26 mouse cellular contexts compared by ENCODE assay signal in genomic region chr1:45679964-45680709, GRCm38 (mm10).
A peak's percentile ranks its signal among the peaks of the same experiment; 100 is the strongest.
DNase-seq lines count a peak whose midpoint lies in the region; ATAC-seq and TF ChIP-seq lines count a peak whose summit lies in the region.
"Had no signal": no experiment of that assay in that cellular context is flagged by ENCODE, and none has a peak within 500 bp of the region (broad histone marks: within the 10 kb centered on the region; RNA-seq: fewer than 3 reads in every experiment).

No protein-coding gene starts in this region.

- DNase-seq in kidney, postnatal 25 days, result no peak
- peak; percentile 55 for DNase-seq in lung, embryonic 14.5 days
- no peak for DNase-seq in lung, postnatal 25 days (ENCODE audit: low spot score)
- DNase-seq in liver, postnatal 0 days, result no peak
- no peak for DNase-seq in adrenal gland, postnatal 25 days
- DNase-seq: adrenal gland, postnatal 36 days; cerebellum, adult 2 months; cerebellum, postnatal 14 days; gastrocnemius, postnatal 10 days; heart, postnatal 10 days; kidney, postnatal 10 days; lung, postnatal 36 days; spleen, adult 18-20 months had no signal

- H3K4me1 ChIP-seq in kidney, embryonic 14.5 days (ENCODE audit: control insufficient read depth, insufficient read depth, low read length), result no peaks in the 10 kb centered on the region
- H3K4me1 ChIP-seq in lung, embryonic 14.5 days (ENCODE audit: insufficient read depth), result no peaks in the 10 kb centered on the region
- H3K4me1 ChIP-seq in intestine, embryonic 16.5 days (ENCODE audit: control insufficient read depth, insufficient read depth, low read length), result no peaks in the 10 kb centered on the region
- no peaks in the 10 kb centered on the region for H3K4me1 ChIP-seq in stomach, embryonic 15.5 days
- no peaks in the 10 kb centered on the region for H3K4me1 ChIP-seq in liver, postnatal 0 days (ENCODE audit: insufficient read depth)
- H3K4me1 ChIP-seq: embryonic facial prominence, embryonic 12.5 days; forebrain, embryonic 12.5 days; heart, embryonic 13.5 days; liver, embryonic 15.5 days had no signal

- H3K9me3 ChIP-seq in kidney, embryonic 14.5 days (ENCODE audit: control insufficient read depth, low read length), result no peaks in the 10 kb centered on the region
- H3K9me3 ChIP-seq in lung, embryonic 14.5 days (ENCODE audit: low read depth, low read length), result no peaks in the 10 kb centered on the region
- no peaks in the 10 kb centered on the region for H3K9me3 ChIP-seq in intestine, embryonic 16.5 days (ENCODE audit: control insufficient read depth, low read length)
- H3K9me3 ChIP-seq in stomach, embryonic 15.5 days, result no peaks in the 10 kb centered on the region
- no peaks in the 10 kb centered on the region for H3K9me3 ChIP-seq in liver, postnatal 0 days (ENCODE audit: low read length)
- H3K9me3 ChIP-seq: embryonic facial prominence, embryonic 12.5 days; forebrain, embryonic 12.5 days; heart, embryonic 13.5 days; liver, embryonic 15.5 days had no signal

- no peak overlapping the region; the same call in 1 of the 2 replicates for H3K27ac ChIP-seq in kidney, embryonic 14.5 days (ENCODE audit: low read depth, low read length)
- peak overlapping the region; percentile 6; the same call in 1 of the 2 replicates for H3K27ac ChIP-seq in lung, embryonic 14.5 days (ENCODE audit: low read depth)
- H3K27ac ChIP-seq in intestine, embryonic 16.5 days (ENCODE audit: low read length), result peak overlapping the region; percentile 19; the same call in 1 of the 2 replicates
- peak overlapping the region; percentile 59; the same call in 1 of the 2 replicates for H3K27ac ChIP-seq in stomach, embryonic 15.5 days
- no peak overlapping the region for H3K27ac ChIP-seq in liver, postnatal 0 days (ENCODE audit: low read depth)
- H3K27ac ChIP-seq: embryonic facial prominence, embryonic 12.5 days; forebrain, embryonic 12.5 days; heart, embryonic 13.5 days; hindbrain, embryonic 14.5 days; layer of hippocampus, adult 2 months; liver, embryonic 15.5 days had no signal

- TF ChIP-seq EP300 in liver, postnatal 0 days (IDR thresholded peaks at IDR 0.05; ENCODE audit: low read depth), result no peak

- H3K36me3 ChIP-seq in kidney, embryonic 14.5 days (ENCODE audit: control insufficient read depth, insufficient read depth, low read length), result no peaks in the 10 kb centered on the region
- no peaks in the 10 kb centered on the region for H3K36me3 ChIP-seq in lung, embryonic 14.5 days (ENCODE audit: insufficient read depth)
- no peaks in the 10 kb centered on the region for H3K36me3 ChIP-seq in intestine, embryonic 16.5 days (ENCODE audit: control insufficient read depth, insufficient read depth, low read length)
- H3K36me3 ChIP-seq in stomach, embryonic 15.5 days, result no peaks in the 10 kb centered on the region
- no peaks in the 10 kb centered on the region for H3K36me3 ChIP-seq in liver, postnatal 0 days (replicated peaks; ENCODE audit: insufficient read depth, low read length)
- H3K36me3 ChIP-seq: embryonic facial prominence, embryonic 12.5 days; forebrain, embryonic 12.5 days; heart, embryonic 13.5 days; liver, embryonic 15.5 days had no signal

- 39% methylated on average over 8 of the region's 8 CpGs for WGBS in kidney, embryonic 14.5 days
- WGBS in lung, embryonic 14.5 days, result 42% methylated on average over 8 of the region's 8 CpGs
- WGBS in intestine, embryonic 16.5 days, result 62% methylated on average over 8 of the region's 8 CpGs
- 57% methylated on average over 8 of the region's 8 CpGs for WGBS in stomach, embryonic 15.5 days
- WGBS in liver, postnatal 0 days (ENCODE audit: insufficient replicate concordance), result 78% methylated on average over 8 of the region's 8 CpGs

- peak; percentile 91 for ATAC-seq in kidney, embryonic 14.5 days (ENCODE audit: low FRiP score, low TSS enrichment)
- ATAC-seq in lung, embryonic 14.5 days (ENCODE audit: insufficient read depth), result peak; percentile 58
- 0 out of 2 replicates have a peak, but pooled peaks have one; percentile 38 for ATAC-seq in intestine, embryonic 16.5 days
- no peak for ATAC-seq in stomach, embryonic 15.5 days (ENCODE audit: insufficient read depth, low FRiP score, low read depth)
- no peak for ATAC-seq in liver, postnatal 0 days
- ATAC-seq: CD4-positive, CD25-positive, alpha-beta regulatory T cell, adult 4 months; inflammation-experienced regulatory T-cells, adult 6 months; midbrain, embryonic 16.5 days had no signal

- H3K4me3 ChIP-seq in kidney, embryonic 14.5 days (ENCODE audit: low read length), result no peak overlapping the region
- H3K4me3 ChIP-seq in lung, embryonic 14.5 days (ENCODE audit: low read depth, low read length), result no peak overlapping the region
- H3K4me3 ChIP-seq in intestine, embryonic 16.5 days (ENCODE audit: low read length), result no peak overlapping the region
- no peak overlapping the region for H3K4me3 ChIP-seq in stomach, embryonic 15.5 days (replicated peaks)
- H3K4me3 ChIP-seq in liver, postnatal 0 days (ENCODE audit: low read depth, low read length), result no peak overlapping the region
- H3K4me3 ChIP-seq: embryonic facial prominence, embryonic 12.5 days; forebrain, embryonic 12.5 days; heart, embryonic 13.5 days; layer of hippocampus, adult 2 months; liver, embryonic 15.5 days had no signal

- H3K9ac ChIP-seq in kidney, embryonic 14.5 days (ENCODE audit: low read depth, low read length), result no peak overlapping the region
- no peak overlapping the region for H3K9ac ChIP-seq in lung, embryonic 14.5 days
- H3K9ac ChIP-seq in intestine, embryonic 16.5 days (ENCODE audit: low read depth, low read length), result no peak overlapping the region
- no peak overlapping the region for H3K9ac ChIP-seq in stomach, embryonic 15.5 days
- H3K9ac ChIP-seq in liver, postnatal 0 days (replicated peaks), result no peak overlapping the region
- H3K9ac ChIP-seq: embryonic facial prominence, embryonic 12.5 days; forebrain, embryonic 12.5 days; heart, embryonic 13.5 days; hindbrain, embryonic 14.5 days; liver, embryonic 15.5 days had no signal

- H3K27me3 ChIP-seq in kidney, embryonic 14.5 days (ENCODE audit: control insufficient read depth, insufficient read depth, low read length), result no peaks in the 10 kb centered on the region
- H3K27me3 ChIP-seq in lung, embryonic 14.5 days (ENCODE audit: insufficient read depth, low read length), result no peaks in the 10 kb centered on the region
- no peaks in the 10 kb centered on the region for H3K27me3 ChIP-seq in intestine, embryonic 16.5 days (replicated peaks; ENCODE audit: control insufficient read depth, insufficient read depth, low read length)
- no peaks in the 10 kb centered on the region for H3K27me3 ChIP-seq in stomach, embryonic 15.5 days (replicated peaks)
- H3K27me3 ChIP-seq in liver, postnatal 0 days (ENCODE audit: insufficient read depth, low read length), result no peaks in the 10 kb centered on the region
- H3K27me3 ChIP-seq: embryonic facial prominence, embryonic 12.5 days; forebrain, embryonic 12.5 days; heart, embryonic 13.5 days; liver, embryonic 15.5 days had no signal

- H3K4me2 ChIP-seq in kidney, embryonic 14.5 days (replicated peaks; ENCODE audit: low read depth, low read length), result no peak overlapping the region
- H3K4me2 ChIP-seq in lung, embryonic 14.5 days, result no peak overlapping the region
- H3K4me2 ChIP-seq in intestine, embryonic 16.5 days (ENCODE audit: low read depth, low read length), result no peak overlapping the region
- H3K4me2 ChIP-seq in stomach, embryonic 15.5 days, result no peak overlapping the region
- no peak overlapping the region for H3K4me2 ChIP-seq in liver, postnatal 0 days (ENCODE audit: low read depth, low read length)
- H3K4me2 ChIP-seq: embryonic facial prominence, embryonic 12.5 days; forebrain, embryonic 12.5 days; heart, embryonic 13.5 days; hindbrain, embryonic 14.5 days; liver, embryonic 15.5 days; midbrain, embryonic 11.5 days had no signal

- no peak for TF ChIP-seq CTCF in lung, embryonic 14.5 days (IDR thresholded peaks at IDR 0.05; ENCODE audit: low read depth)
- no peak for TF ChIP-seq CTCF in liver, postnatal 0 days (IDR thresholded peaks at IDR 0.05; ENCODE audit: low read depth)

Comparison
In these comparisons a context has a peak if more than half of its experiments do, and no peak if none do; other contexts are left out.
1. ATAC-seq: peak in kidney, embryonic 14.5 days (single experiment), lung, embryonic 14.5 days (single experiment) and intestine, embryonic 16.5 days (single experiment); none in stomach, embryonic 15.5 days (single experiment) and liver, postnatal 0 days (single experiment).
2. H3K27ac ChIP-seq: peak in lung, embryonic 14.5 days (single experiment), intestine, embryonic 16.5 days (single experiment) and stomach, embryonic 15.5 days (single experiment); none in kidney, embryonic 14.5 days (single experiment) and liver, postnatal 0 days (single experiment).